Mouse (Mus musculus) lung, embryonic 16.5 days (tissue): ENCODE results near the gene Elmo1. TPM values are rescaled to one million over a fixed set of nuclear protein-coding genes. Genes with fewer than 3 reads are reported as not detected.

Experiments
- ATAC-seq: fragments of 200-750 bp; cut with Nextera tagmentation; 2 replicates; pipeline ENCODE4 v1.8.0; 2017; ENCODE audit warnings: low read depth, mild to moderate bottlenecking, moderate library complexity
- H3K27ac ChIP-seq: fragments of 300-500 bp; sonication (generic); 2 replicates; pipeline ENCODE4 v1.5.1; 2014; ENCODE audit warnings: mild to moderate bottlenecking, control low read depth, low read length
- H3K27me3 ChIP-seq: fragments of 300-500 bp; sonication (generic); 2 replicates; pipeline ENCODE4 v1.6.1; 2014; ENCODE audit warnings: low read depth, low read length, mixed read lengths; ENCODE audit not compliant: control insufficient read depth, insufficient read depth
- H3K36me3 ChIP-seq: fragments of 300-500 bp; sonication (generic); 2 replicates; pipeline ENCODE4 v1.6.1; 2014; ENCODE audit warnings: low read length; ENCODE audit not compliant: control insufficient read depth, insufficient read depth
- H3K4me1 ChIP-seq: fragments of 300-500 bp; sonication (generic); replicated peaks from 2 replicates; pipeline ENCODE4 v1.6.1; 2014; ENCODE audit warnings: low read length, mixed read lengths; ENCODE audit not compliant: control insufficient read depth, insufficient read depth
- H3K4me2 ChIP-seq: fragments of 300-500 bp; sonication (generic); 2 replicates; pipeline ENCODE4 v1.6.1; 2014; ENCODE audit warnings: low read depth, low read length, control low read depth
- H3K4me3 ChIP-seq: fragments of 300-500 bp; sonication (generic); 2 replicates; pipeline ENCODE4 v1.5.1; 2014; ENCODE audit warnings: mild to moderate bottlenecking, low read length, control low read depth
- H3K9ac ChIP-seq: fragments of 300-500 bp; sonication (generic); 2 replicates; pipeline ENCODE4 v1.6.1; 2014; ENCODE audit warnings: low read length, control low read depth
- H3K9me3 ChIP-seq: fragments of 300-500 bp; sonication (generic); 2 replicates; pipeline ENCODE4 v1.6.1; 2016; ENCODE audit warnings: low read length; ENCODE audit not compliant: control insufficient read depth
- WGBS: fragments of 180-500 bp; shearing (Covaris S2); extraction: QIAGEN DNeasy Blood & Tissue Kit; methylation state at CpG from one replicate; pipeline ENCODE4 v1.1.7; 2014; 5-methylcytosine and 5-hydroxymethylcytosine counted together
- polyA plus RNA-seq: library from polyadenylated mRNA; unstranded; fragments of >200 nt; fragmentation: Nextera tagmentation; extraction: Ambion mirVana; gene quantifications from 2 replicates; pipeline ENCODE4 v1.2.1, GENCODE M21; 2015

Gene Elmo1
- polyA plus RNA-seq, 1 experiment from 2014 or later, result 44.3 TPM

DNA sequence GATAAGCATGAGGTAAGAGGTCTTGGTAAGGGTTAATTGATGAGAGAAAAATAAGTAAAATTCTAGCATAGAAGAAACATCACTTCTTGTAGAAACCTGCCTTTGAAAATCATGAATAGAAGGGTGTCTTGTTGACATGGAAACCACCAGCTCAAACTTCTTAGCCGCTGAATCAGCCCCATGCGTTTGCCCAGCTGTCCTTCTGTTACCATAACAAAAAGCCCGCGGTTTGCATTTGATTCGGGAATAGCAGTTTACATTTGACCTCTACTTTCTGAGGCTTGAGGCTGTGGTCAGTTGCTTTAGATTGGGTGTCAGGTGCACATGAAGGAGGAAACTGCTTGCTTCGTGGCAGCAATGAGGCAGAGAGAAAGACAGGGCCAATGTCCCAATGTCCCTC is 509.9 kb downstream of the Elmo1 start:
- no peak overlapping the region for H3K4me2 ChIP-seq
- H3K4me1 ChIP-seq, result no peaks in the 10 kb centered on the region
- ATAC-seq, result no peak
- 49% methylated on average over 6 of the region's 6 CpGs for WGBS
- H3K27me3 ChIP-seq, result no peaks in the 10 kb centered on the region
- no peak overlapping the region for H3K9ac ChIP-seq
- H3K27ac ChIP-seq, result no peak overlapping the region
- no peaks in the 10 kb centered on the region for H3K9me3 ChIP-seq
- no peak overlapping the region for H3K4me3 ChIP-seq
- 0 out of 2 replicates have a peak, but pooled peaks cover 4% of the 10 kb centered on the region for H3K36me3 ChIP-seq

DNA sequence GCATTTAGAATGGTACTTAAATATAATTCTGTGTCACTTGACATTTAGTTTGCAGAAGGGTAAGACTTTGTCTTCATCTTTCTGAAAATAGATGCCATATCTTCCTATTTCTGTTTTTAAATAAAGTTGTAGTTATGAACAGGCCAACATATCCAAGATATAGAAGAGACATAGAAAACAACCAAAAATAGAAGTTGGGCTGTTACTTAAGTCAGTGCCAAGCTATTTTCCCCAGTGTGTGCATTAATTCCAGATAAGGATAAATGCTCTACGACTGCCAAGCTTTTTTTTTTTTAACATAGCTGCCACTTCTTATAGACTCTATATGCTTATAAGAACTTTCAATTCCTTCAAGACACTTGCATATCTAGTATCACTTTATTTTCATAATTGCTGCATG is 511.0 kb downstream of the Elmo1 start:
- WGBS, result 35% methylated on average over 1 of the region's 1 CpGs
- no peak overlapping the region for H3K27ac ChIP-seq
- H3K27me3 ChIP-seq, result no peaks in the 10 kb centered on the region
- H3K4me3 ChIP-seq, result no peak overlapping the region
- no peaks in the 10 kb centered on the region for H3K4me1 ChIP-seq
- H3K4me2 ChIP-seq, result no peak overlapping the region
- no peak overlapping the region for H3K9ac ChIP-seq
- no peak for ATAC-seq
- 0 out of 2 replicates have a peak, but pooled peaks cover 5% of the 10 kb centered on the region for H3K36me3 ChIP-seq
- H3K9me3 ChIP-seq, result no peaks in the 10 kb centered on the region

DNA sequence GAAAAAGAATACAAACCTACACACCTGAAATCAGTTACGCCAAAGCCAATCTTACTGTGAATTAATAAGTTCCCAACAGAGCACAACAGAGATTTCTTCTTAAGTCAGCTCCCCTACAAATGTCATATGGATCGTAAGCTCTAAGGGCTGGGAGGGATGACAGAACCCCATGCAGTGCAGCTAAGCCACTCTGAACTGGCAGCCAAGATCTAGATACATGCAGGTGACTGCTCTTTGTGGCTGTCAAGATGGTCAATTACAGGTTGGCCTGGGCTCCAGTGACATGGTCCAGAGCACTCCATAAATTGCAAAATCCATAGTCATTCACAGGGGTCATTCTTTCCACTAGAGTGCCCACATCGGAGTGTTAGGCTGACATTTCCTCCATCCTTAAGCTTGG is 516.5 kb downstream of the Elmo1 start:
- Histone ChIP-seq H3K9me3 (no peaks in the 10 kb centered on the region), H3K27me3 (no peaks in the 10 kb centered on the region), H3K4me2 (no peak overlapping the region), H3K36me3 (0 out of 2 replicates have a peak, but pooled peaks cover 8% of the 10 kb centered on the region), H3K4me3 (no peak overlapping the region), H3K27ac (no peak overlapping the region), H3K4me1 (no peaks in the 10 kb centered on the region), H3K9ac (no peak overlapping the region)
- ATAC-seq, result no peak
- WGBS, result 94% methylated on average over 3 of the region's 3 CpGs

DNA sequence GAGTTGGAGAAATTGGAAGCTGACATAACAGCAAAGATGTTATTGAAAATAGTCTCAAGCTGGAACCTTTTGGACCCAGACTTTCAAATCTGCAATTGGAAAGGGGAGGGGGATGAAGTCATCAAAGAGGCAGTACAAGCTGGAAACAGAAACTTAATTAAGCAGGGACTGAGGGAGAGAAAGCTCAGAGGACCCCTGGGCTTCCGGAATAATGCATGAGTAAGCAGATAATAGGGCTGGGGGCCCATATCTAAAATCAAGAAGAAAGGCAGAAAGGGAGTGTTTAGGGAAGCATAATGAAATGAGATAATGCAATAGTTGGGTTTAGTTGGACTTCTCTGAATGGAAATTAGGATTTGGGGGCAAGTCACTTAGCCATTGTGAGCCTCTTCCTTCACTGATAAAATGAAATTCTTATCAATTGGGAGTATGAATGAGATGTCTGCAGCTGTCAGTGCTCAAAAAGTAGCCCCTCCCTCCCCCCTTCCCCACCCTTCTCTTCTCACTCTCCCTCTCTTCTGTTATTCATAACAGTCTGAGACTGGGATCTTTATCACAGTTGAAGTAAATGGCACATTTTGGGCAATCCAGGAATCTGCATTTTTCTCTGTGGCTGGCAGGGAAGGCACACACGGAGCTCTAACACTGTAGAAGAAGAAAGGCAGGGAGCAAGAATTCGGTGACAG is 518.8 kb downstream of the Elmo1 start:
- ATAC-seq, result no peak
- Histone ChIP-seq H3K27me3 (no peaks in the 10 kb centered on the region), H3K27ac (no peak overlapping the region), H3K9ac (no peak overlapping the region), H3K4me1 (no peaks in the 10 kb centered on the region), H3K9me3 (no peaks in the 10 kb centered on the region), H3K4me3 (no peak overlapping the region), H3K4me2 (no peak overlapping the region), H3K36me3 (0 out of 2 replicates have a peak, but pooled peaks cover 8% of the 10 kb centered on the region)
- 61% methylated on average over 3 of the region's 3 CpGs for WGBS

DNA sequence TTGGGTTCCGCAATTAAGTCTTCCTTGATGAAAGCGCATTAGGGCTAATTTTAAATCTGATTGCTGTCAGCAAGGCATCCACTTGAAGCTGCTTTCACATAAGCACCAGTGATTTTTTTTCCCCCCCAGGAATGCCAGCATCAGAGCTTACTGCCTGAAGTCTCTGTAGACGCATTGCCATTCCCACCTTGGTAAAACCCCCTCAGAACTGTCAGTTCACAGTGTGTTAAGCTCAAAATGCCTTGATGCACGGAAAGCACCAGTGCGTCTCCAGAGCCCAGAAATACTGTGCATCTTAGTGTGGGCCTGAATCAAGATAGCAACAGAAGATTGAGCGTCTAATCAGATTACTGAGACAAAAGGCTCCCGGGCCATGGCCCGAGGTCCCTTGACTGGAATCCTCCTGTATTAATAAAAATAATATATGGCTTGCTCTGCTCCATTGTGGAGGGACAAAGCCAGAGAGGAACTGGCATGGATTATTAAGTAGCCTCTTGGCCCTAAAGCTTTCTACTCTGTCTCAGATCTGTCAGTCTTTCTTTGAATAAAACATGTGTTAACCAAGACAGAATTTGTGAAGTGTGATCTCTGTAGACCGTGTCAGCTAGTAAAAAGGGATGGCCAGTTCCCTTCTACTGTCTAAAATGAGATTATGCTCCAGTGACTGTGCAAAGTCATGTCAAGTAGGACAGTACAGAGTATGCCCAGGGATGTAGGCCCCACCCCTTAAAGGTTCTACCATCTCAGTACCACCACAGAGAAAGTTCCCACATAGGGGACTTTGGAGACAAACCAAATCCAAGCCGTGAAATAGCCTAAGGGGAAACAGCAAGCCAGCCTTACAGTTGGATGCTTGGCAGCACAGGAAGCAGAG is 525.4 kb downstream of the Elmo1 start:
- Histone ChIP-seq H3K9me3 (no peaks in the 10 kb centered on the region), H3K4me2 (no peak overlapping the region), H3K27ac (no peak overlapping the region), H3K36me3 (no peaks in the 10 kb centered on the region), H3K9ac (no peak overlapping the region), H3K4me1 (no peaks in the 10 kb centered on the region), H3K4me3 (no peak overlapping the region), H3K27me3 (no peaks in the 10 kb centered on the region)
- 81% methylated on average over 10 of the region's 10 CpGs for WGBS
- ATAC-seq, result no peak

DNA sequence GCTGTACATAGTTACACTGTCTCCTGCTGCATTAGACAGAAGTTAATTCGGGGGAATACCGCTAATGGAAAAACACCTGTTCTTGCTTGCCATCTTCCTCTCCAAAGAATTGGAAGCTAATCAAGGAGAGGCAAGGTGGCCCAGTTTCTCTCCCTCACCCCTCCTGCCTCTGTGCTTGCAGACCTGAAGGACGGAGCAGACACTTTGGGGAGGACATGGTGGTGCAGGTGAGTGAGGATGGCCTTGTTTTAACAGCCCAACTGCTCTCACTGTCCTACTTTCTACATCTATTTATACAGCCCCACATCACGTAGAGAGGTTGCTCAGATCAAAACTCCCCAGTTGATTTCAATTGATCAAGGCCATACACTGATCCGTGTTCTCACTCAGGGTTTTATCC is 529.5 kb downstream of the Elmo1 start:
- no peak overlapping the region for H3K27ac ChIP-seq
- 79% methylated on average over 5 of the region's 5 CpGs for WGBS

DNA sequence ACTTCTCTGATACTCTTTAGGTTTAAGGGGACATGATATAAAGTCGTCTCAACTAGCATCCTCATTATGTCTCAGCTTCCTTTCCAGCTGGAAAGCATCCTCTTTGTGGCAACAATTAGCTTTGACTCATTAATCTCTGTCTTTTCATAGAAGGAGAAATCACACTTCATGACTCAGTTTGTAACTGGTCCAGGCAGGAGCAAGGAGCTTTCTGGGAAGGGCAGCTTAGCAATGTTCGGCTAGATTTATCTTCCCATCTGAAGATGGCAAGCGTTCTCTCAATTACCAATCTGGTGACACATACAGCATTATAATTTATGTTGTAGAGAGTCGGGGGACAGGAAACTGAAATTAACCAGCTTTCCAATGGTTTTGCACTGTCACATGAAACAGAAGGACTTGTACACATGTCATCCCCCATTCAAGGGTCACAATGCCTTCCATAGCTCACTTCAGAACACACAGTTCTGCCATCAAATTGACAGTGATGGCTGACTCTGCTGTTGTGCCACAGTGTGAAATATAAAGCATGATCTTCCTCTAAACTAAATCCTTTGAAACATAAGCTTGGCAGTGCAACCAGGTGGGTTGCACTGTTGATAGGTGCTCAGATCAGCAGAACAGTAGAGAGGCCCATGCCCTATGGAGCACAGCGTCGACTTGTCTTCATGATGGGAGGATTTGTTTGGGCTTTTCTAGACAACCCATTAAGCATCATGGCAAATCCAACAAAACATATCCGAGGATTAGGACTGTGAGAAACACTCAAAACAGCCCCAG is 532.9 kb downstream of the Elmo1 start:
- Histone ChIP-seq H3K9ac (no peak overlapping the region), H3K9me3 (no peaks in the 10 kb centered on the region), H3K4me2 (no peak overlapping the region), H3K27ac (no peak overlapping the region), H3K4me1 (no peaks in the 10 kb centered on the region), H3K4me3 (no peak overlapping the region), H3K36me3 (no peaks in the 10 kb centered on the region), H3K27me3 (no peaks in the 10 kb centered on the region)
- ATAC-seq, result no peak
- WGBS, result 62% methylated on average over 7 of the region's 7 CpGs

More for the DNA sequence above, 529.5 kb downstream of the Elmo1 start:
- ATAC-seq, result no peak
- no peaks in the 10 kb centered on the region for H3K9me3 ChIP-seq
- H3K4me2 ChIP-seq, result no peak overlapping the region
- no peak overlapping the region for H3K4me3 ChIP-seq
- no peaks in the 10 kb centered on the region for H3K27me3 ChIP-seq
- H3K36me3 ChIP-seq, result no peaks in the 10 kb centered on the region
- H3K4me1 ChIP-seq, result no peaks in the 10 kb centered on the region
- no peak overlapping the region for H3K9ac ChIP-seq

DNA sequence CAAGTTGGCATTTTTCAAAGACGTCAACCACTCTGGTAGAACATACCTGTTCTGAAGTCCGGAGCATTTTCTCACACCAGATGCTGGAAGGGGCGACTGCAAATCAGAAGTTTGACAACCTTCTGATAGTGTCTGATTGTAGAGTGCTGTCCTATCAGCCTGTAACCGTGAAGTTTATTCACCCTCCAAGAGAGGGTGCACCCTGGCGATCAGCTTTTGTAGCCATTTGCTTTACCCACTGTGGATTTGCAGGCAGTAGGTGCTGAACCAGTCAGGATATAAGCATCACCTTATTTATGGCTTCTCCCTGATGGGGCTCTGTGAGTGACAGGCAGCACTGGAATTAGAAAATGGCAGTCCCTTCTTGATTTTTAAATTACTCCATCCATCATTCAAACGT is 537.4 kb downstream of the Elmo1 start:
- no peak overlapping the region for H3K27ac ChIP-seq
- no peak overlapping the region for H3K4me2 ChIP-seq
- no peaks in the 10 kb centered on the region for H3K36me3 ChIP-seq
- H3K4me1 ChIP-seq, result no peaks in the 10 kb centered on the region
- H3K4me3 ChIP-seq, result no peak overlapping the region
- ATAC-seq, result no peak
- WGBS, result 78% methylated on average over 6 of the region's 6 CpGs
- H3K27me3 ChIP-seq, result no peaks in the 10 kb centered on the region
- no peak overlapping the region for H3K9ac ChIP-seq
- H3K9me3 ChIP-seq, result no peaks in the 10 kb centered on the region

DNA sequence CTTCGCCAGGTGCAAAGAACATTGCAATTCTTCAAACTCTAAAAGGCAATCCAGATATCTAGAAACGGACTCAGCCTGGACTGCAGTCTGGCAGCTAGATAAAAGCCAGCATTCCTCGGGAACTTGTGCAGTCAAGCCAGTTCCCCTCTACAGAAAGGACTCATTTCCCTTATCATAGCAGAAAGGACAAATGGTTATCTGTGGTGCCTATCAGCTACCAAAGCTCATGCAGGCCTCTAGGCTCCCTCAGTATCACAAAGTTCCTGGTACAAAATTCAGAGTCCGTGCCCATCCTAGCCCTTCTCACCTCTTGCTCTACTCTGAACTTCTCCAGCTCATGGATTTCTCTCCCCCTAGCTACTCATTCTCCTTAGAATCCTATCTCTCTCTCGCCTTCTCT is 542.1 kb downstream of the Elmo1 start:
- Histone ChIP-seq H3K4me3 (no peak overlapping the region), H3K9ac (no peak overlapping the region), H3K4me1 (no peaks in the 10 kb centered on the region), H3K4me2 (no peak overlapping the region), H3K36me3 (no peaks in the 10 kb centered on the region), H3K27ac (no peak overlapping the region), H3K27me3 (no peaks in the 10 kb centered on the region), H3K9me3 (no peaks in the 10 kb centered on the region)
- WGBS, result 51% methylated on average over 5 of the region's 5 CpGs
- no peak for ATAC-seq
